Mouse (Mus musculus) C2C12 (cell line): ENCODE measurements around the gene Stoml3. TPM values are rescaled to one million over a fixed set of nuclear protein-coding genes. Genes with fewer than 3 reads are reported as not detected.

ENCODE experiments used
- H3K27me3 ChIP-seq: one replicate; pipeline ENCODE4 v1.6.1; 2011; ENCODE audit not compliant: control insufficient read depth, insufficient read depth, insufficient read length
- H3K36me3 ChIP-seq: one replicate; pipeline ENCODE4 v1.6.1; 2011; ENCODE audit not compliant: control insufficient read depth, insufficient read depth
- H3K4me3 ChIP-seq: one replicate; pipeline ENCODE4 v1.5.1; 2011; ENCODE audit warnings: mild to moderate bottlenecking, control low read depth; ENCODE audit not compliant: poor library complexity, insufficient read depth, severe bottlenecking
- H3K79me2 ChIP-seq: one replicate; pipeline ENCODE4 v1.6.1; 2011; ENCODE audit not compliant: control insufficient read depth, insufficient read depth
- H3K79me3 ChIP-seq: one replicate; pipeline ENCODE4 v1.6.1; 2011; ENCODE audit warnings: low read depth, control low read depth
- H3ac ChIP-seq: one replicate; pipeline ENCODE3; 2011; ENCODE audit warnings: low read depth; ENCODE audit not compliant: control insufficient read depth, insufficient read length
- CEBPB ChIP-seq: IDR thresholded peaks from one replicate; pipeline ENCODE4 v1.6.1; 2011; ENCODE audit warnings: low read depth, mild to moderate bottlenecking, control low read depth, moderate library complexity
- CTCF ChIP-seq: IDR thresholded peaks from one replicate; pipeline ENCODE4 v1.5.1; 2011; ENCODE audit not compliant: control insufficient read depth, insufficient read depth, insufficient read length
- FOSL1 ChIP-seq: IDR thresholded peaks from one replicate; pipeline ENCODE4 v1.8.0; 2011; ENCODE audit warnings: mild to moderate bottlenecking, low read length; ENCODE audit not compliant: poor library complexity, insufficient read depth, severe bottlenecking
- MAX ChIP-seq: IDR thresholded peaks from one replicate; pipeline ENCODE4 v1.6.1; 2011; ENCODE audit warnings: mild to moderate bottlenecking, control low read depth
- MYOD1 ChIP-seq: IDR thresholded peaks from one replicate; pipeline ENCODE4 v1.6.1; 2011; ENCODE audit warnings: low read depth; ENCODE audit not compliant: control insufficient read depth, insufficient read length
- MYOG ChIP-seq: IDR thresholded peaks from one replicate; pipeline ENCODE4 v1.6.1; 2011; ENCODE audit not compliant: control insufficient read depth, insufficient read length; ENCODE audit errors: extremely low read depth
- USF1 ChIP-seq: IDR thresholded peaks from one replicate; pipeline ENCODE4 v1.6.1; 2011; ENCODE audit warnings: low read depth, mild to moderate bottlenecking, control low read depth, moderate library complexity
- long read RNA-seq, 2 experiments: library from polyadenylated mRNA; unstranded; transcript quantifications; one replicate each; pipeline ENCODE4 v2.0.0; 2019 to 2020
- polyA plus RNA-seq: library from polyadenylated mRNA; unstranded; fragments of >200 nt; fragmentation: generic; extraction: Trizol; gene quantifications from one replicate; pipeline ENCODE4 v1.2.1, GENCODE M21; 2012; ENCODE audit warnings: missing spikeins

Stoml3 gene
- 0.01 TPM for polyA plus RNA-seq
- long read RNA-seq, experiment 1 = 0 reads
- long read RNA-seq, experiment 2 = 0 reads

DNA sequence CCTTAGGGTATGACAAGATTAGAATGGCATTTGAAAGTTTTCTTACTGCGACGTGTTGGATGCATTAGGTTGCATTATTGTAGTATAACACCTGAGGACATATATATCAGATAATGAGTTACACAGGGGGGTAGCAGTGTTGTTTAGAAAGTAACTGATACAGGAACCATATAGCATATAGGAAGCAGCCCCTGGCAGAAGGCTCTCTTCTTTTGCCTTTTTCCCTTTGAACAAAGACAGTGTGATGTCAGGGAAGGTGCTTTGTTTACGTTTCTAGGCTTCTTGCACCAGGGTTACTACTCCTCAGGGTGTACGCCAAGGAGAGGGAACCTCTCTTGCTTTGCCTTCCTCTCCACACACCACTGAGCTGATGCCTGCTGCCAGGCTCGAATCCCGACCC lies at the start of gene Stoml3:
Gene Stoml3 (plus strand): TSS at position 301 of the 400 bp plus-strand sequence.
- Histone ChIP-seq H3K36me3 (no peaks in the 10 kb centered on the region), H3K4me3 (no peak within 1 kb of the TSS), H3ac (no peak within 1 kb of the TSS), H3K27me3 (peaks cover 3% of the 10 kb centered on the region), H3K79me3 (no peaks in the 10 kb centered on the region), H3K79me2 (no peaks in the 10 kb centered on the region)
- no peak for TF ChIP-seq USF1
- no peak for TF ChIP-seq MAX
- TF ChIP-seq FOSL1 = no peak
- no peak for TF ChIP-seq CTCF
- no peak for TF ChIP-seq MYOG

DNA sequence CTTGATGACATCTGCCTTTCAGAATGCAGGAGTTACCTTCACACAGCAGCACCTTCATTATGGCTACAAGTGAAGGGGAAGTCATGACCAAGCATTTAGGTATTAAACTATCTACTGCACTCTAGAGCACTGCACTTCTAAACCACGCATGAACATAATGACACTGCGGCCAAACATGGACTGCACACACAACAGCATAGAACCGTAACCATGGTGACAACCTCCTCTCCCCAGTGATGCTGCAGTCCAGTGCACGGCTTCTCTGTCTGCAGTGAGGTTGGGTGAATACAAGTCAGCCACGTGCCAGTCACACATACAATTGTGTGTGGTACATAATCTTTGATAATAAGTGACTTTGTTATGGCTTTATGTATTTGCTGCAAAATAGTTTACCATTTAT lies 42.9 kb upstream of the Stoml3 start:
- Histone ChIP-seq H3K27me3 (no peaks in the 10 kb centered on the region), H3K36me3 (no peaks in the 10 kb centered on the region), H3K79me3 (no peaks in the 10 kb centered on the region), H3ac (no peak overlapping the region), H3K4me3 (no peak overlapping the region), H3K79me2 (no peaks in the 10 kb centered on the region)
- no peak for TF ChIP-seq CTCF

DNA sequence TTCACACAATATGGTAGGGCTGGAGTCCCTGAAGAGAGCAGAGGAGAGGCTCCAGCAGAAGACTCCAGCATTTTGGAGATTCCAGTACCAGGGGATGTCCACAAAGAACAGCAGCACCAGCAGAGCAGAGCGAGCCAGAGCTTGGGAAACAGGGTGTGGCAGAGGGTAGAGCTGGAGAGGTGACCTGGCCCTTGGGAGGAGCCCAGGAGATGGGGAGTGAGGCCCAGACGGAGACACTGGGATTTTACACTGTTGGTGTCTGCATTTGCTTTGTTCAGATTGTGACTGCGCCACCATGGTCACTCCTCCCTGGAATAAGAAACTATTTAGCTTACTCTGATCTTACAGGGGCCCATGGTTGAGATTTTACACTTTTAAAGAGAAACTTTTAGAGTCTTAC lies 41.7 kb upstream of the Stoml3 start:
- H3K36me3 ChIP-seq = no peaks in the 10 kb centered on the region

DNA sequence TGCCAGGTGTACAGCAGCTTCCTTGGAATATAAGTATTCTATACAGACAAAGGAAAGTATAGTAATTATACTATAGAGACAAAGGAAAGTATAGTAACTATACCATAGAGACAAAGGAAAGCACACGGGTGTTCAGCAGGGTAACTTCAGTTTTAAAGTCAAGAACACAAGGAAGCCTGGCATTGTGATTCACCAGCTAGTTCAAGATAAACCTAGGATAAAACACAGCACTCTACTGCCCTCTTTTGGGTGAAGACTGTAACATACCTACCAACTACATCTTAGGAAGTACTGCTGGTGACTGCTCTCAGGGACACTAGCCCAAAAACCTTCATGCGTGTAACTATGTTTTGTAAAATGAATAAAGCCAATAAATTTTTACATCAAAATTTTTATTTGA lies 40.2 kb upstream of the Stoml3 start:
- peaks cover 7% of the 10 kb centered on the region for H3K36me3 ChIP-seq
- H3K79me3 ChIP-seq = no peaks in the 10 kb centered on the region
- H3K27me3 ChIP-seq = no peaks in the 10 kb centered on the region
- no peak overlapping the region for H3ac ChIP-seq
- no peaks in the 10 kb centered on the region for H3K79me2 ChIP-seq
- no peak for TF ChIP-seq MAX
- TF ChIP-seq CTCF = peak; percentile 28
- TF ChIP-seq CEBPB = no peak
- no peak overlapping the region for H3K4me3 ChIP-seq

More for the DNA sequence above, 41.7 kb upstream of the Stoml3 start:
- TF ChIP-seq MYOG = no peak
- TF ChIP-seq MYOD1 = no peak
- TF ChIP-seq FOSL1 = no peak
- TF ChIP-seq CEBPB = no peak
- no peak for TF ChIP-seq USF1
- no peak for TF ChIP-seq CTCF
- TF ChIP-seq MAX = no peak
- H3K79me3 ChIP-seq = no peaks in the 10 kb centered on the region
- no peak overlapping the region for H3K4me3 ChIP-seq
- H3K27me3 ChIP-seq = no peaks in the 10 kb centered on the region
- no peak overlapping the region for H3ac ChIP-seq
- no peaks in the 10 kb centered on the region for H3K79me2 ChIP-seq

DNA sequence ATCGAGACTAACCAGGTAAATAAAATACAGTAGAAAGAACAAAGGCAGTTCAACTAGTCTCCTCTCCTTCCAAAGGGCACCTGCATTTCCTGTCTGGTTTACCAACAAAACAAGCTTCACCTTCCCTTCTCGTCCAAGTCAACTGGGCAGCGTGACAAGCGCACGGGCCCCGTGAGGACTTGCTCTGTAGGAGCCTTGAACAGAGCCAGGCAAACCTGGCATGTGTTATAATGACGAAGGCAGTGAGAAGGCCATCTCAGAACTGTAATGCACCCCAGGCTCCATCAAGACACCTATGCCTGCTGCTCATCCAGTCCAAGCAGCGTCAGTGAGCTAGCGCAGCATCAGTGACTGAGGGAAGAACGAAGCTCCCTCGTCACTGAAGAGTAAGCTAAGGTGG lies 37.8 kb upstream of the Stoml3 start:
- Histone ChIP-seq H3K79me3 (no peaks in the 10 kb centered on the region), H3K79me2 (no peaks in the 10 kb centered on the region), H3K36me3 (peaks cover 21% of the 10 kb centered on the region), H3K27me3 (no peaks in the 10 kb centered on the region), H3ac (no peak overlapping the region), H3K4me3 (no peak overlapping the region)
- TF ChIP-seq MYOD1 (no peak), MAX (no peak), FOSL1 (no peak), CEBPB (no peak), USF1 (no peak), CTCF (no peak), MYOG (no peak)

DNA sequence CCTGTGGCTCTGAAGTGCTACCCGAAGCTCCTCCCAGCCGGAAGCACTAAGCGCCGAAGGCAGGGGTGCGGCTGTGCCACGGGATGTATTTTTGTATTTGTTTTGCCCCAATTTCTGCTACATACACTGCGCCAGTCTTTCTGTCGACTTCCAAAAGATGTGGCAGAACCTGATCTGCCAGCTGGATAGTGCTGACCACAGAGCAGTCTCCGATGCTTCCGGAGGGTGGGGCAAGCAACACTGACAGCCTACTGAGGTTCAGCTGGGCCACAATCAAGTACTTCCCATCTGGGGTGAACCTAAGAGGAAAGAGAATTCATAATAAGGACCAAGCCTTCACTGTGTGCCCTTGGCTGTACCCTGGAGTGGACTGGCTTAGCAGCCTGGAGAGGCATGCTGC lies 36.1 kb upstream of the Stoml3 start:
- H3K27me3 ChIP-seq = no peaks in the 10 kb centered on the region
- no peak for TF ChIP-seq MYOD1
- TF ChIP-seq MAX = no peak
- TF ChIP-seq CTCF = no peak
- TF ChIP-seq CEBPB = no peak
- no peak for TF ChIP-seq MYOG
- no peak for TF ChIP-seq FOSL1
- no peak for TF ChIP-seq USF1
- no peaks in the 10 kb centered on the region for H3K79me2 ChIP-seq
- H3K79me3 ChIP-seq = no peaks in the 10 kb centered on the region
- no peak overlapping the region for H3ac ChIP-seq
- H3K4me3 ChIP-seq = no peak overlapping the region
- H3K36me3 ChIP-seq = peaks cover 32% of the 10 kb centered on the region

DNA sequence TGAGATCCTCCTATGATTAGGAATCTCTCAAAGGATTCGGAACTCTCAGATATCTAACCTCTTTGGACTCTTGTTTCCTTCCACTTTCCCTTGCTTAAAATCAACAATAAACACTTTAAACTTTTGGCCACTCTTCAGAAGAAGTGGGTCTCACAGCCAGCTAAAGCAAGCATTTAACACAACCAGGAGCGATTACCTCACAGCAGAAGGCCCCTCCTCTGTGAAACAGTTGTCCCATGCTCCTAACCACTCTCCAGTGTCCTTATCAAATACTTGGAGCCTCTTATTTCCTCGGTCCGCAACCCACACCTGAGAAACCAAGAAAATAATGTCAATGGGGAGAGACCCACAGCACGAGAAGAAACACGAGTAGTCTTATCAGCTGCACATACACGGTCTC lies 35.1 kb upstream of the Stoml3 start:
- no peak overlapping the region for H3K4me3 ChIP-seq
- H3K27me3 ChIP-seq = no peaks in the 10 kb centered on the region
- peaks cover 37% of the 10 kb centered on the region for H3K36me3 ChIP-seq
- TF ChIP-seq MYOD1 (no peak), CTCF (no peak), USF1 (no peak), FOSL1 (no peak), CEBPB (no peak), MAX (no peak), MYOG (no peak)
- no peaks in the 10 kb centered on the region for H3K79me3 ChIP-seq
- H3K79me2 ChIP-seq = no peaks in the 10 kb centered on the region
- H3ac ChIP-seq = no peak overlapping the region
